Mouse (Mus musculus) urinary bladder, postnatal 4 days (tissue): ENCODE measurements around the gene Glyat.

Experiments used
- DNase-seq, 2 experiments: peaks; one replicate each; pipeline ENCODE4 v3.0.0; 2021 to 2022; ENCODE audit warnings: low spot score in 2 of 2

Gene Glyat

GRCm38 (mm10) chr19:12684638-12685037 lies 51.5 kb downstream of the Glyat start:
- no peak for DNase-seq

GRCm38 (mm10) chr19:12685231-12685630 lies 52.1 kb downstream of the Glyat start:
- DNase-seq: no peak

GRCm38 (mm10) chr19:12695590-12695989 lies 62.5 kb downstream of the Glyat start, which contains the start of gene Keg1:
Keg1 (plus strand) TSS chr19:12695786.
- DNase-seq: no peak

GRCm38 (mm10) chr19:12696221-12696620 lies 63.1 kb downstream of the Glyat start:
- no peak for DNase-seq
